Mouse (Mus musculus) kidney, postnatal 0 days (tissue): ENCODE measurements at regions not wholly inside any gene's neighbourhood (a gene's known extent, or its start where the extent isn't known, plus 50 kb on each side); places are given as distances from the start of the nearest gene placed in this dataset.

Source experiments
- ATAC-seq: fragments of 200-750 bp; cut with Nextera tagmentation; replicated peaks from 2 replicates; pipeline ENCODE4 v1.8.0; 2017; ENCODE audit warnings: low read depth, moderate number of reproducible peaks, moderate TSS enrichment, moderate library complexity; ENCODE audit not compliant: low FRiP score
- DNase-seq: peaks from one replicate; pipeline ENCODE4 v3.0.0-alpha.2; 2016; ENCODE audit warnings: low spot score
- H3K27ac ChIP-seq: fragments of 300-500 bp; sonication (generic); 2 replicates; pipeline ENCODE4 v1.5.1; 2014; ENCODE audit warnings: mild to moderate bottlenecking
- H3K27me3 ChIP-seq: fragments of 300-500 bp; sonication (generic); 2 replicates; pipeline ENCODE4 v1.6.1; 2014; ENCODE audit warnings: low read length, mixed read lengths; ENCODE audit not compliant: insufficient read depth
- H3K36me3 ChIP-seq: fragments of 300-500 bp; sonication (generic); 2 replicates; pipeline ENCODE4 v1.6.1; 2014; ENCODE audit warnings: low read length, mixed read lengths; ENCODE audit not compliant: insufficient read depth
- H3K4me1 ChIP-seq: fragments of 300-500 bp; sonication (generic); replicated peaks from 2 replicates; pipeline ENCODE4 v1.6.1; 2014; ENCODE audit warnings: antibody characterized with exemption, low read length, mixed read lengths; ENCODE audit not compliant: insufficient read depth
- H3K4me2 ChIP-seq: fragments of 300-500 bp; sonication (generic); 2 replicates; pipeline ENCODE4 v1.6.1; 2014; ENCODE audit warnings: mild to moderate bottlenecking, low read length, moderate library complexity, mixed read lengths
- H3K4me3 ChIP-seq: fragments of 300-500 bp; sonication (generic); replicated peaks from 2 replicates; pipeline ENCODE4 v1.5.1; 2014; ENCODE audit warnings: low read depth, low read length
- H3K9ac ChIP-seq: fragments of 300-500 bp; sonication (generic); 2 replicates; pipeline ENCODE4 v1.6.1; 2014; ENCODE audit warnings: low read depth, low read length
- H3K9me3 ChIP-seq: fragments of 300-500 bp; sonication (generic); replicated peaks from 2 replicates; pipeline ENCODE4 v1.6.1; 2016; ENCODE audit warnings: low read length, inconsistent platforms, mixed read lengths
- CTCF ChIP-seq: IDR thresholded peaks from 2 replicates; pipeline ENCODE4 v1.5.1; 2016; ENCODE audit warnings: antibody characterized with exemption, low read depth, mild to moderate bottlenecking, moderate library complexity
- WGBS: fragments of 180-500 bp; shearing (Covaris S2); extraction: QIAGEN DNeasy Blood & Tissue Kit; methylation state at CpG from one replicate; pipeline ENCODE4 v1.1.7; 2014; 5-methylcytosine and 5-hydroxymethylcytosine counted together

DNA sequence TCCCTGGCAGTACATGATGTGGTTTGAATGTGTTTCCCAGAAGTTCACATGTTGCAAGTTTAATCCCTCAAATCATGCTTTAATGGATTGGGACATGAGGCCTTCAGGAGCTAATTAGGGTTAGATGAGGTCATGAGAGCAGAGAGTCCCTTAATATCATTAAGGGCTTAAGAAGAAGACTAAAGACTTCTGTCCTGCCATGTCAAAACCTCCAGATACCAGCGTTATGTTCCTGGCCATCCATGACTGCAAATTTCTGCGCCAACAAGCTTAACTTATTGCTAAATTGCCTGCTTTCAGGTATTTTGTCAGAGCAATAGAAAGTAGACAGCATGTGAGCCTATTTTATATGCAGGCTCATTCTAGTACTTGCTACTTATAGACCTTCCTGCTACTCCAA, 282.1 kb upstream of the Cdyl start:
- WGBS = 95% methylated on average over 2 of the region's 2 CpGs
- H3K27me3 ChIP-seq = no peaks in the 10 kb centered on the region

GRCm38 (mm10) chr13:35379500-35379899, 280.1 kb upstream of the Cdyl start:
- H3K9me3 ChIP-seq = no peaks in the 10 kb centered on the region
- DNase-seq = no peak
- TF ChIP-seq CTCF = no peak
- no peak overlapping the region for H3K27ac ChIP-seq
- H3K36me3 ChIP-seq = no peaks in the 10 kb centered on the region
- no peak overlapping the region for H3K9ac ChIP-seq
- no peak overlapping the region for H3K4me2 ChIP-seq
- no peak overlapping the region for H3K4me3 ChIP-seq
- WGBS = 60% methylated on average over 2 of the region's 2 CpGs
- no peaks in the 10 kb centered on the region for H3K4me1 ChIP-seq
- H3K27me3 ChIP-seq = no peaks in the 10 kb centered on the region
- no peak; the same call in 1 of the 2 replicates for ATAC-seq

More for the DNA sequence above, 282.1 kb upstream of the Cdyl start:
- H3K36me3 ChIP-seq = no peaks in the 10 kb centered on the region
- TF ChIP-seq CTCF = no peak
- H3K4me1 ChIP-seq = no peaks in the 10 kb centered on the region
- DNase-seq (no peak), ATAC-seq (no peak)
- H3K27ac ChIP-seq = no peak overlapping the region
- H3K4me2 ChIP-seq = no peak overlapping the region
- no peak overlapping the region for H3K4me3 ChIP-seq
- no peak overlapping the region for H3K9ac ChIP-seq
- H3K9me3 ChIP-seq = no peaks in the 10 kb centered on the region

DNA sequence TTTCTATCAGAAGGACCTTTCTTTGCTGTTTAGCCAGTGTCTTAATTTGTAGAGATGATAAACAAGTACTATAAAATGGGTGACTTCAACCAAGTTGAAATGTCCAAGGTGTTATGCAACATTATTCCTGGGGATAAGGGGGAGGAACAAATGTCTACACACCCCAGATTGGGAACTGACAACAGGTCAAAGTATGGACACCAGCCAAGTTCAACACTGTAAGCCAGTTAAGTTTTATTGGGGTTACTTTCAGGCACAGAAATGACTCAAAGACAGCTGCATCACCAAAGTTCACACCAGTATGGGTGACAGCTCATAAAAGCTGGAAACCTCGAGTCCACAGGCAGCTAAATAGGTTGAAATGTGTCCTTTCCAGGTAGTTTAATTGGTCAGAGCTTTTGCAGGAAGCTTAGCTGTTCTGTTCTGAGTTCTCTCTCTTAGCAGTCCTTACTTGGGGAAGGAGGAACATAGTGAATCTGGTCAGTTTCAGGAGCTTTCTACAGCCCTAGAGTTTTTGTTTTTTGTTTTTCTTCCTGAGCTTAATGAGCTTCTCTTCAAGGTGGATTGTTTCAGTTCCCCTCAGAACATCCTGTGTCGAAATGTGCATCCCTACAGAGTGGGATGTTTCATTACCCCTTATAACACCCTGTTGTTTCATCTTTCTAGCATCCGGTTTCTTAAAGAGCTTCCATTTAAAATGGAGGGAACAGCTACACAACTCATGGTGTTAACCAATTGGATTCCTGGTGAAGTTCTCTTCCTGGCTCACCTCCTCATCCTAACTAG, 279.2 kb upstream of the Cdyl start:
- no peak overlapping the region for H3K4me3 ChIP-seq
- no peaks in the 10 kb centered on the region for H3K4me1 ChIP-seq
- no peak overlapping the region for H3K4me2 ChIP-seq
- DNase-seq (peak; percentile 22), ATAC-seq (no peak)
- TF ChIP-seq CTCF = no peak
- H3K9me3 ChIP-seq = no peaks in the 10 kb centered on the region
- 34% methylated on average over 3 of the region's 3 CpGs for WGBS
- H3K36me3 ChIP-seq = no peaks in the 10 kb centered on the region
- H3K9ac ChIP-seq = no peak overlapping the region
- no peak overlapping the region for H3K27ac ChIP-seq
- H3K27me3 ChIP-seq = no peaks in the 10 kb centered on the region

GRCm38 (mm10) chr13:35381641-35382040, 278.0 kb upstream of the Cdyl start:
- Histone ChIP-seq H3K9ac (no peak overlapping the region), H3K36me3 (no peaks in the 10 kb centered on the region), H3K4me2 (no peak overlapping the region), H3K4me1 (no peaks in the 10 kb centered on the region), H3K4me3 (no peak overlapping the region), H3K27ac (no peak overlapping the region), H3K9me3 (no peaks in the 10 kb centered on the region), H3K27me3 (no peaks in the 10 kb centered on the region)
- ATAC-seq = no peak
- no peak for TF ChIP-seq CTCF
- WGBS = 76% methylated on average over 2 of the region's 2 CpGs
- DNase-seq = no peak

- Histone ChIP-seq H3K9ac (no peak overlapping the region), H3K27me3 (no peaks in the 10 kb centered on the region), H3K36me3 (no peaks in the 10 kb centered on the region), H3K9me3 (no peaks in the 10 kb centered on the region), H3K27ac (no peak overlapping the region), H3K4me3 (no peak overlapping the region), H3K4me2 (no peak overlapping the region), H3K4me1 (no peaks in the 10 kb centered on the region)
- peak; percentile 18 for DNase-seq
- ATAC-seq = no peak; the same call in 1 of the 2 replicates
- 37% methylated on average over 12 of the region's 12 CpGs for WGBS
- TF ChIP-seq CTCF = no peak
Observed at GRCm38 (mm10) chr13:35383000-35383623, 276.5 kb upstream of the Cdyl start.

GRCm38 (mm10) chr13:35383624-35384018, 276.0 kb upstream of the Cdyl start:
- TF ChIP-seq CTCF = no peak
- H3K9ac ChIP-seq = no peak overlapping the region
- H3K27ac ChIP-seq = no peak overlapping the region
- ATAC-seq (no peak), DNase-seq (no peak)
- WGBS = 43% methylated on average over 8 of the region's 8 CpGs
- no peaks in the 10 kb centered on the region for H3K9me3 ChIP-seq
- H3K27me3 ChIP-seq = no peaks in the 10 kb centered on the region
- no peak overlapping the region for H3K4me3 ChIP-seq
- no peaks in the 10 kb centered on the region for H3K4me1 ChIP-seq
- H3K36me3 ChIP-seq = no peaks in the 10 kb centered on the region
- no peak overlapping the region for H3K4me2 ChIP-seq
